Mouse (Mus musculus) intestine, embryonic 14.5 days (tissue): ENCODE measurements at regions not wholly inside any gene's neighbourhood (a gene's known extent, or its start where the extent isn't known, plus 50 kb on each side); places are given as distances from the start of the nearest gene placed in this dataset.

ENCODE experiments used
- ATAC-seq: fragments of 200-750 bp; cut with Nextera tagmentation; replicated peaks from 2 replicates; pipeline ENCODE4 v1.8.0; 2017; ENCODE audit warnings: low read depth, moderate number of reproducible peaks, moderate TSS enrichment, moderate library complexity; ENCODE audit not compliant: low FRiP score, low TSS enrichment
- DNase-seq: peaks from one replicate; pipeline ENCODE4 v3.0.0-alpha.2; 2018; ENCODE audit warnings: low spot score
- H3K27ac ChIP-seq: fragments of 300-500 bp; sonication (generic); 2 replicates; pipeline ENCODE4 v1.5.1; 2014; ENCODE audit warnings: low read depth, mild to moderate bottlenecking, control low read depth
- H3K27me3 ChIP-seq: fragments of 300-500 bp; sonication (generic); replicated peaks from 2 replicates; pipeline ENCODE4 v1.6.1; 2014; ENCODE audit warnings: low read length, control low read depth; ENCODE audit not compliant: control insufficient read depth, insufficient read depth
- H3K36me3 ChIP-seq: fragments of 300-500 bp; sonication (generic); 2 replicates; pipeline ENCODE4 v1.6.1; 2014; ENCODE audit warnings: low read length, control low read depth; ENCODE audit not compliant: control insufficient read depth, insufficient read depth
- H3K4me1 ChIP-seq: fragments of 300-500 bp; sonication (generic); replicated peaks from 2 replicates; pipeline ENCODE4 v1.6.1; 2014; ENCODE audit warnings: low read length, control low read depth, mixed read lengths; ENCODE audit not compliant: control insufficient read depth, insufficient read depth
- H3K4me2 ChIP-seq: fragments of 300-500 bp; sonication (generic); 2 replicates; pipeline ENCODE4 v1.6.1; 2014; ENCODE audit warnings: low read length
- H3K4me3 ChIP-seq: fragments of 300-500 bp; sonication (generic); 2 replicates; pipeline ENCODE4 v1.5.1; 2014; ENCODE audit warnings: low read depth, low read length, control low read depth, mixed read lengths
- H3K9ac ChIP-seq: fragments of 300-500 bp; sonication (generic); 2 replicates; pipeline ENCODE4 v1.6.1; 2014; ENCODE audit warnings: mild to moderate bottlenecking, low read length
- H3K9me3 ChIP-seq: fragments of 300-500 bp; sonication (generic); 2 replicates; pipeline ENCODE4 v1.6.1; 2016; ENCODE audit warnings: low read length, control low read depth; ENCODE audit not compliant: control insufficient read depth
- WGBS: fragments of 180-500 bp; shearing (Covaris S2); extraction: QIAGEN DNeasy Blood & Tissue Kit; methylation state at CpG from one replicate; pipeline ENCODE4 v1.1.7; 2014; 5-methylcytosine and 5-hydroxymethylcytosine counted together

DNA sequence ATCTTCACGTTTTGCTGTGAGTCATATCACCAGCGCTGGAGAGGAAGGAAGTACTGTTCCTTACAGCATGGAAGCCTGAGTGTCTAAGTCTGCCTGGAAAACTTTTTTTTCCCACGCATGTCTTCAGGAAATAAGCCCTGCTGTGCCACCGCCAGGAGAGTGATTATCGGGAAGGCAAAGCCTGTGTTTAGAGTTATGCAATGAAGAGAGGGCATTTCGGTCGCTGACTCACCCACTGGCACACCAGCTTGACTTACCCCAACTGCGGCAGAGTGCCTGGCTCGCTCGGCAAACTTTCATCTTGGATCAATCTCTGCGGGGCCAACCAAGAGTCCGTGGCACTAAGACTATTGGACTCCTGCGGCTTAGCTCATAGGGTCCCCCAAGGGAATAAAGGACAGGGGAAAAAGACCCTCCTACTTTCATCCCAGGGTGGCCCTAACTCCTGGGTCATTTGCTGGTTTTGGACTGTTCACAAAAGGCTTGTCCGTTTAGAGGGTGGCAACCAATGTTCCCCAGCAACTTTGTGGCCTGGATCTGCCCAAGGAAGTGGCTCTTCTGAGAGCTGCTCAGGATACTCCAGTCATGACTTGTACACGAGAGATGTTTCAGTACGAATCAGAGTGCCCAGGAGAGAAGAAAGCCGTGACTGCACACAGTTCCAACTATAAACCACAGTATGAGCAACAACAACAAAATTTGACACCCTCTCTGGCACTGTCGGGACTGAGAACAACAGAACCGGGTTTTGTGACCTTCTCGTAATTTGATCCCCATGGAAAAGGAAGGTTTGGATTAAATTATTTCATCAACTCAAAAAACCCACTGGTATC is 248.3 kb downstream of the Zfp36l1 start:
- Histone ChIP-seq H3K36me3 (no peaks in the 10 kb centered on the region), H3K27ac (peak overlapping the region; percentile 45; the same call in 1 of the 2 replicates), H3K9me3 (no peaks in the 10 kb centered on the region), H3K9ac (no peak overlapping the region), H3K27me3 (no peaks in the 10 kb centered on the region), H3K4me1 (peaks cover 16% of the 10 kb centered on the region), H3K4me2 (no peak overlapping the region), H3K4me3 (no peak overlapping the region)
- DNase-seq (peak; percentile 48), ATAC-seq (no peak)
- WGBS, result 78% methylated on average over 20 of the region's 20 CpGs
